In genomic region chr12:29703541-29703940, GRCm38 (mm10) we compare ENCODE assay signal across 21 mouse cellular contexts.
DNase-seq lines count a peak whose midpoint lies in the region; ATAC-seq and TF ChIP-seq lines count a peak whose summit lies in the region.
"Had no signal": no experiment of that assay in that cellular context is flagged by ENCODE, and none has a peak within 500 bp of the region (broad histone marks: within the 10 kb centered on the region; RNA-seq: fewer than 3 reads in every experiment).

No protein-coding gene starts in this region.

- no peak for TF ChIP-seq POLR2A in brain, embryonic 14.5 days (IDR thresholded peaks at IDR 0.05; ENCODE audit: borderline replicate concordance, extremely low read depth, insufficient read depth, insufficient read length, poor library complexity, severe bottlenecking)

- WGBS in heart, embryonic 10.5 days: 75% methylated on average over 8 of the region's 8 CpGs
- WGBS in forebrain, embryonic 16.5 days: 65% methylated on average over 8 of the region's 8 CpGs
- 83% methylated on average over 8 of the region's 8 CpGs for WGBS in midbrain, embryonic 13.5 days

- no peaks in the 10 kb centered on the region for H3K27me3 ChIP-seq in heart, embryonic 10.5 days (ENCODE audit: insufficient read depth, poor library complexity, severe bottlenecking)
- no peaks in the 10 kb centered on the region for H3K27me3 ChIP-seq in forebrain, embryonic 16.5 days (replicated peaks; ENCODE audit: control insufficient read depth, insufficient read depth, low read length)
- H3K27me3 ChIP-seq in midbrain, embryonic 13.5 days: no peaks in the 10 kb centered on the region
- H3K27me3 ChIP-seq: neural tube, embryonic 12.5 days had no signal

- H3K36me3 ChIP-seq in heart, embryonic 10.5 days: no peaks in the 10 kb centered on the region
- no peaks in the 10 kb centered on the region for H3K36me3 ChIP-seq in forebrain, embryonic 16.5 days (ENCODE audit: control insufficient read depth, insufficient read depth)
- H3K36me3 ChIP-seq in midbrain, embryonic 13.5 days: no peaks in the 10 kb centered on the region
- H3K36me3 ChIP-seq: midbrain, embryonic 12.5 days; neural tube, embryonic 12.5 days had no signal

- no peak overlapping the region for H3K27ac ChIP-seq in heart, embryonic 10.5 days
- H3K27ac ChIP-seq in forebrain, embryonic 16.5 days (ENCODE audit: low read length): peak overlapping the region; percentile 65
- peak overlapping the region; percentile 88; the same call in 1 of the 2 replicates for H3K27ac ChIP-seq in midbrain, embryonic 13.5 days

- DNase-seq in heart, embryonic 10.5 days (ENCODE audit: low spot score): peak; percentile 51
- no peak for DNase-seq in heart, adult 9 months (ENCODE audit: low spot score in 2 of 2)
- peak; percentile 41 for DNase-seq in brain, embryonic 14.5 days (ENCODE audit: low read depth)
- DNase-seq in spleen, postnatal 14 days (ENCODE audit: low spot score in 2 of 2): no peak
- no peak for DNase-seq in spleen, postnatal 4 days (ENCODE audit: low spot score in 2 of 2)
- DNase-seq in kidney, adult 9 months: no peak
- DNase-seq: adrenal gland, adult 8-10 months; cerebellum, adult 18-20 months; gastrocnemius, adult 2 months; heart, adult 18-20 months; kidney, adult 8-10 months; kidney, postnatal 4 days; left cerebral cortex, postnatal 4 days; lung, adult 18-20 months; lung, postnatal 4 days; right cerebral cortex, postnatal 25 days; thymus, postnatal 25 days had no signal

- TF ChIP-seq CTCF in brain, embryonic 14.5 days (IDR thresholded peaks at IDR 0.05; ENCODE audit: borderline replicate concordance, extremely low read depth, insufficient read depth, insufficient read length): no peak

- H3K4me2 ChIP-seq in forebrain, embryonic 16.5 days (ENCODE audit: low read length): no peak overlapping the region
- H3K4me2 ChIP-seq in midbrain, embryonic 13.5 days (replicated peaks): no peak overlapping the region
- H3K4me2 ChIP-seq: midbrain, embryonic 12.5 days; neural tube, embryonic 12.5 days had no signal

- H3K9me3 ChIP-seq in heart, embryonic 10.5 days: no peaks in the 10 kb centered on the region
- H3K9me3 ChIP-seq in forebrain, embryonic 16.5 days (ENCODE audit: control insufficient read depth, low read length): no peaks in the 10 kb centered on the region
- H3K9me3 ChIP-seq in midbrain, embryonic 13.5 days: no peaks in the 10 kb centered on the region
- H3K9me3 ChIP-seq: midbrain, embryonic 12.5 days; neural tube, embryonic 12.5 days had no signal

- ATAC-seq in forebrain, embryonic 16.5 days: no peak
- no peak for ATAC-seq in midbrain, embryonic 13.5 days

- peaks cover 23% of the 10 kb centered on the region for H3K4me1 ChIP-seq in heart, embryonic 10.5 days
- H3K4me1 ChIP-seq in forebrain, embryonic 16.5 days (replicated peaks; ENCODE audit: control insufficient read depth, insufficient read depth, low read length): peaks cover 44% of the 10 kb centered on the region
- peaks cover 57% of the 10 kb centered on the region for H3K4me1 ChIP-seq in midbrain, embryonic 13.5 days (replicated peaks)

- H3K9ac ChIP-seq in forebrain, embryonic 16.5 days (replicated peaks; ENCODE audit: low read depth, low read length): no peak overlapping the region; the same call in 1 of the 2 replicates
- no peak overlapping the region for H3K9ac ChIP-seq in midbrain, embryonic 13.5 days (replicated peaks)
- H3K9ac ChIP-seq: midbrain, embryonic 12.5 days; neural tube, embryonic 12.5 days had no signal

- H3K4me3 ChIP-seq in heart, embryonic 10.5 days: no peak overlapping the region
- no peak overlapping the region for H3K4me3 ChIP-seq in forebrain, embryonic 16.5 days (replicated peaks; ENCODE audit: low read length)
- H3K4me3 ChIP-seq in midbrain, embryonic 13.5 days (replicated peaks): no peak overlapping the region
- H3K4me3 ChIP-seq: gastrocnemius, adult 2 months; midbrain, embryonic 12.5 days; neural tube, embryonic 12.5 days had no signal

Comparison
In these comparisons a context has a peak if more than half of its experiments do, and no peak if none do; other contexts are left out.
1. DNase-seq: peak in heart, embryonic 10.5 days (single experiment) and brain, embryonic 14.5 days (single experiment); none in heart, adult 9 months (0 of 2), spleen, postnatal 14 days (0 of 2), spleen, postnatal 4 days (0 of 2) and kidney, adult 9 months (single experiment).